Mouse (Mus musculus): ENCODE data around the gene Gm9507.
"Not testable (repeated sequence)": the region's sequence is repeated elsewhere in the genome, so short reads cannot be mapped to it uniquely, and the experiment has no call there.

DNA sequence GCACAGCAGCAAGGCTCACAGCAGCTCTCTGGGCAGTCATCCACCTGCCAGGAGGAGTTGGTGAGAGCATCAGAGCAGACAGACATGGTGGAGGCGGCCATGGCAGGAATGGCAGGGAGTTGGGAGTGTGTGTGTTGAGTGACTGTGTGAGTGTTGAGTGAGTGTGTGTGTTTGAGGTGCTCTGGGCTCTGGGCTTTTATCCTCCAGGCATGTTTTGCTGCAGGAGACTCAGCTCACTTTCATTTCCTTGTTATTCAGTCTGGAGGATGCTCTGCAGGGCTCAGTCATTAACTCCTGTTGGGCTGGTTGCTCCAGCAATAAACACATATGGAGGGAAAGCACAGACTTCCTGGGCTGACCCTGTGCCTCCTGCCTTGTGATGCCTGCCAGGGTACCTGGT lies 34.8 kb downstream of the Gm9507 start, which contains the start of gene Gm7138:
- not testable (repeated sequence) for TF ChIP-seq CTCF (IDR thresholded peaks at IDR 0.05; ENCODE audit: extremely low read depth, insufficient read depth, insufficient read length, insufficient replicate concordance); POLR2A (IDR thresholded peaks at IDR 0.05; ENCODE audit: low read depth, low read length)

All from spleen, adult 2 months (tissue).